Mouse (Mus musculus) spleen, embryonic (tissue): ENCODE results near the gene Cort.
"Not testable (repeated sequence)": the region's sequence is repeated elsewhere in the genome, so short reads cannot be mapped to it uniquely, and the experiment has no call there.

ENCODE experiments used
- CTCF ChIA-PET: fragments of 350-600 bp; sonication (Branson Sonifier 250); formaldehyde crosslinking; loops from one replicate; lab custom pipeline; 2022; lab: Charles Lee

Gene Cort

GRCm38 (mm10) chr4:149148084-149148483 lies 21.5 kb upstream of the Cort start:
- CTCF ChIA-PET = interaction anchor here (0.6 kb wide), 3 partner anchors 58 to 225 kb away, joined by 3 to 8 read pairs (median 6); partner anchors contain the start of gene Kif1b

GRCm38 (mm10) chr4:149147528-149147927 lies 21.0 kb upstream of the Cort start:
- CTCF ChIA-PET = interaction anchor here (0.6 kb wide), 3 partner anchors 58 to 225 kb away, joined by 3 to 8 read pairs (median 6); partner anchors contain the start of gene Kif1b

GRCm38 (mm10) chr4:149145151-149145550 lies 18.6 kb upstream of the Cort start:
- CTCF ChIA-PET = interaction anchor here (0.7 to 1.2 kb wide), 2 partner anchors 21 to 61 kb away, joined by 3 read pairs; no protein-coding TSS in a partner anchor

GRCm38 (mm10) chr4:149144459-149144858 lies 17.9 kb upstream of the Cort start:
- CTCF ChIA-PET = interaction anchor here (0.6 to 1.2 kb wide), 4 partner anchors 20 to 30 kb away, joined by 3 to 11 read pairs (median 5); no protein-coding TSS in a partner anchor

GRCm38 (mm10) chr4:149143594-149143993 lies 17.0 kb upstream of the Cort start:
- CTCF ChIA-PET = interaction anchor here (0.9 kb wide), 2 partner anchors 26 to 402 kb away, joined by 3 to 4 read pairs; no protein-coding TSS in a partner anchor

- CTCF ChIA-PET = no interaction called here
Measured at GRCm38 (mm10) chr4:149138515-149138914, 12.0 kb upstream of the Cort start.

- CTCF ChIA-PET = interaction anchor here (1.1 kb wide), 1 partner anchor 16 kb away, joined by 4 read pairs; no protein-coding TSS in a partner anchor
Measured at GRCm38 (mm10) chr4:149136982-149137770, 10.6 kb upstream of the Cort start, which contains the start of gene Cenps. TSS of gene Cenps (minus strand) at chr4:149137629.

- CTCF ChIA-PET = no interaction called here
Measured at GRCm38 (mm10) chr4:149136116-149136850, 9.7 kb upstream of the Cort start.

- CTCF ChIA-PET = no interaction called here
Measured at GRCm38 (mm10) chr4:149133395-149133794, 6.8 kb upstream of the Cort start.

GRCm38 (mm10) chr4:149131789-149132565 lies 5.4 kb upstream of the Cort start:
- CTCF ChIA-PET = no interaction called here

- CTCF ChIA-PET = interaction anchor here (0.8 kb wide), 1 partner anchor 380 kb away, joined by 5 read pairs; no protein-coding TSS in a partner anchor
Measured at GRCm38 (mm10) chr4:149131021-149131752, 4.6 kb upstream of the Cort start.

- CTCF ChIA-PET = interaction anchor here (0.6 kb wide), 3 partner anchors 15 to 848 kb away, joined by 3 to 8 read pairs (median 7); no protein-coding TSS in a partner anchor
Measured at GRCm38 (mm10) chr4:149128467-149128866, 1.9 kb upstream of the Cort start.

- CTCF ChIA-PET = no interaction called here
Measured at GRCm38 (mm10) chr4:149126115-149126509, 451 bp downstream of the Cort start.

GRCm38 (mm10) chr4:149125341-149126114 lies 1.0 kb downstream of the Cort start:
- CTCF ChIA-PET = interaction anchor here (0.7 kb wide), 1 partner anchor 19 kb away, joined by 11 read pairs; no protein-coding TSS in a partner anchor

GRCm38 (mm10) chr4:149123432-149123831 lies 3.1 kb downstream of the Cort start:
- CTCF ChIA-PET = interaction anchor here (0.8 kb wide), 1 partner anchor 17 kb away, joined by 3 read pairs; no protein-coding TSS in a partner anchor

- CTCF ChIA-PET = not testable (repeated sequence)
Measured at GRCm38 (mm10) chr4:149119978-149120562, 6.5 kb downstream of the Cort start.

GRCm38 (mm10) chr4:149103875-149104561 lies 22.5 kb downstream of the Cort start, which contains the start of gene Dffa:
TSS of gene Dffa (plus strand) at chr4:149104146.
- CTCF ChIA-PET = interaction anchor here (0.7 kb wide), 1 partner anchor 514 kb away, joined by 4 read pairs; no protein-coding TSS in a partner anchor

- CTCF ChIA-PET = no interaction called here
Measured at GRCm38 (mm10) chr4:149101456-149101855, 25.1 kb downstream of the Cort start.
